In genomic region chr1:88636579-88637161, GRCm38 (mm10) we compare ENCODE assay signal across 8 mouse cellular contexts.
A peak's percentile ranks its signal among the peaks of the same experiment; 100 is the strongest.
DNase-seq lines count a peak whose midpoint lies in the region; ATAC-seq and TF ChIP-seq lines count a peak whose summit lies in the region.
"Not testable (repeated sequence)": the region's sequence is repeated elsewhere in the genome, so short reads cannot be mapped to it uniquely, and the experiment has no call there.

No protein-coding gene starts in this region.

- H3K4me1 ChIP-seq in bone marrow macrophage, adult 2 months (ENCODE audit: control insufficient read depth, insufficient read depth, low read length) = peaks cover 28% of the 10 kb centered on the region
- peaks cover 21% of the 10 kb centered on the region for H3K4me1 ChIP-seq in heart, embryonic 13.5 days
- H3K4me1 ChIP-seq in liver, postnatal 0 days (ENCODE audit: insufficient read depth) = peaks cover 11% of the 10 kb centered on the region

- H3K4me2 ChIP-seq in heart, embryonic 13.5 days; liver, postnatal 0 days (ENCODE audit: low read depth, low read length): not testable (repeated sequence)

- TF ChIP-seq POLR2A in bone marrow macrophage, adult 2 months (IDR thresholded peaks at IDR 0.05; ENCODE audit: borderline replicate concordance, low read depth, low read length) = not testable (repeated sequence)

- H3K9me3 ChIP-seq in heart, embryonic 13.5 days; liver, postnatal 0 days (ENCODE audit: low read length): not testable (repeated sequence)

- not testable (repeated sequence) for H3K36me3 ChIP-seq in heart, embryonic 13.5 days; liver, postnatal 0 days (replicated peaks; ENCODE audit: insufficient read depth, low read length); macrophage (ENCODE audit: inconsistent target)

- WGBS in heart, embryonic 13.5 days = 74% methylated on average over 2 of the region's 2 CpGs
- WGBS in liver, postnatal 0 days (ENCODE audit: insufficient replicate concordance) = 49% methylated on average over 2 of the region's 2 CpGs
- WGBS in macrophage (ENCODE audit: missing documents) = 40% methylated on average over 1 of the region's 2 CpGs

- not testable (repeated sequence) for TF ChIP-seq CTCF in bone marrow macrophage, adult 2 months (IDR thresholded peaks at IDR 0.05; ENCODE audit: low read depth, low read length); liver, postnatal 0 days (IDR thresholded peaks at IDR 0.05; ENCODE audit: low read depth)

- peak overlapping the region; percentile 52; the same call in 1 of the 2 replicates for H3K27ac ChIP-seq in bone marrow macrophage, adult 2 months (ENCODE audit: insufficient read depth, low read depth, low read length)
- H3K27ac ChIP-seq in heart, embryonic 13.5 days (replicated peaks) = peak overlapping the region; percentile 74; the same call in 1 of the 2 replicates
- H3K27ac ChIP-seq in liver, postnatal 0 days (ENCODE audit: low read depth) = 0 out of 2 replicates have a peak overlapping the region, but pooled peaks have one; percentile 36
- H3K27ac ChIP-seq in macrophage = peak overlapping the region; percentile 33; the same call in 1 of the 2 replicates

- not testable (repeated sequence) for H3K9ac ChIP-seq in heart, embryonic 13.5 days; liver, postnatal 0 days (replicated peaks)

- not testable (repeated sequence) for H3K79me2 ChIP-seq in macrophage (ENCODE audit: inconsistent target)

- peak; percentile 43 for DNase-seq in CD4-positive helper T cell, adult 2 months (ENCODE audit: low read depth, low spot score)
- not testable (repeated sequence) for DNase-seq in liver, postnatal 0 days
- peak; percentile 61 for DNase-seq in naive thymus-derived CD4-positive, alpha-beta T cell, adult 2 months (ENCODE audit: low read depth)

- not testable (repeated sequence) for H3K4me3 ChIP-seq in bone marrow macrophage, adult 2 months (ENCODE audit: insufficient read depth, low read length); heart, embryonic 13.5 days; liver, postnatal 0 days (ENCODE audit: low read depth, low read length); macrophage (ENCODE audit: inconsistent target)

- H3K27me3 ChIP-seq in heart, embryonic 13.5 days (replicated peaks); liver, postnatal 0 days (ENCODE audit: insufficient read depth, low read length): not testable (repeated sequence)

- peak; percentile 71 for ATAC-seq in CD4-positive, CD25-positive, alpha-beta regulatory T cell, adult 4 months
- ATAC-seq in granulocyte monocyte progenitor cell, adult 5-6 weeks (replicated peaks; ENCODE audit: poor library complexity, severe bottlenecking) = peak; percentile 58
- ATAC-seq in heart, embryonic 13.5 days (ENCODE audit: extremely low read depth, insufficient number of reproducible peaks, low FRiP score, low TSS enrichment); liver, postnatal 0 days: not testable (repeated sequence)

- TF ChIP-seq EP300 in liver, postnatal 0 days (IDR thresholded peaks at IDR 0.05; ENCODE audit: low read depth) = not testable (repeated sequence)
